Mouse (Mus musculus): ENCODE measurements around the gene Chaf1a. TPM values are rescaled to one million over a fixed set of nuclear protein-coding genes. Genes with fewer than 3 reads are reported as not detected.

Gene Chaf1a
- polyA plus RNA-seq, 1 experiment: 33.8 TPM

DNA sequence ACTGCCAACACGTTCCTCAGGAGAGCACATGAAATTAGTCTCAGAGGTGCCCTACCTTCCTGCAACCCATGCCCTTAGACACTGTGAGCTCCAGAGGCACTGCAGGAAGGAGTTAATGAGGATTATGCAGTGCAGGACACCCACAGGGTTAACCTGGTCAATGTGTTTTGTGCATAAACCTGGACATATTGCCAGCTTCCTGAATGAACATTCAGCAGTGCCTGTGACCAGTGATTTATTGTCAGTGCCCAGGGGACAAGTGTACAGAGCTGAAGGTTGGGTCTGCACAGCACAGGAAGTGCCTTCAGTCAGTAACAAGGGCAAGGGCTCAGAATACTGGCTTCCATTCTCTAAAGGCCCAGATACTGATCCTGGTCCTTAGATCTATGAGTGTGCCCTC, 13.4 kb upstream of the Chaf1a start:
- H3K36me3 ChIP-seq (replicated peaks; ENCODE audit: low read length): peaks cover 94% of the 10 kb centered on the region
- H3K4me1 ChIP-seq: peaks cover 100% of the 10 kb centered on the region
- no peak for TF ChIP-seq GATA1 (IDR thresholded peaks at IDR 0.05; ENCODE audit: borderline replicate concordance, low read length)
- TF ChIP-seq FLI1 (IDR thresholded peaks at IDR 0.05; ENCODE audit: low read length): no peak
- H3K4me3 ChIP-seq (replicated peaks): peak overlapping the region; percentile 42
- no peaks in the 10 kb centered on the region for H3K27me3 ChIP-seq (replicated peaks)
- H3K9me3 ChIP-seq: no peaks in the 10 kb centered on the region

DNA sequence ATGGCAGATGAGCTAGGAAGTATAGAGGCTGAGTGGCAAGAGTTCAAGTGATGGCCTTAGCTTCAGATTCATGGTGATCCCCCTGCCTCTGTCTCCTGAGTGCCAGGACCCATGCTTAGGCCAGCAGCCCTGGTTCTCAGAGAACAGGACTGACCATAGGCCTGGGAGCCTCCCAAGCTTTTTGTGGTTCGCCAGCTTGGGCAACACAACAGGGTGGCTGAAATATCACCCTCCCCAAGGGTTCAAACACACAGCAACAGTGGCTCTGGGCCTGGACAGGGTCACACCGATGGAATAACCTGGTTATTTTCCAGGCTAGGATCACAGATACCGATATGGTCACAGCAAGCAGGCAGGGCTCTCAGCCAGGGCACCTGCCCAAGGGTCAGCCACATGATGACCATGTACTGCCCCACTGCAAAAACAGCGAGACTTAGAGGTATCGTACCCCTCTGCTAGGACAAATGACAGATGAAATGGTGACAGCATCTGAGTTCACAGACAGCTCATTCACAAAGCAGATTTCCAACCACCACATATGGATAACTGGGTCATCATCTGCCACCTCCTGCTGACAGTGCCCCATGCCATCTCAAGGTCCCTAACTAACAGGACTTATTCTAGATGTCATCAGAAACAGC, 12.3 kb upstream of the Chaf1a start:
- no peaks in the 10 kb centered on the region for H3K9me3 ChIP-seq
- no peaks in the 10 kb centered on the region for H3K27me3 ChIP-seq (replicated peaks)
- H3K4me1 ChIP-seq: peaks cover 100% of the 10 kb centered on the region
- peaks cover 92% of the 10 kb centered on the region for H3K36me3 ChIP-seq (replicated peaks; ENCODE audit: low read length)
- peak overlapping the region; percentile 72 for H3K4me3 ChIP-seq (replicated peaks)
- TF ChIP-seq GATA1 (IDR thresholded peaks at IDR 0.05; ENCODE audit: borderline replicate concordance, low read length) (no peak), FLI1 (IDR thresholded peaks at IDR 0.05; ENCODE audit: low read length) (no peak)

DNA sequence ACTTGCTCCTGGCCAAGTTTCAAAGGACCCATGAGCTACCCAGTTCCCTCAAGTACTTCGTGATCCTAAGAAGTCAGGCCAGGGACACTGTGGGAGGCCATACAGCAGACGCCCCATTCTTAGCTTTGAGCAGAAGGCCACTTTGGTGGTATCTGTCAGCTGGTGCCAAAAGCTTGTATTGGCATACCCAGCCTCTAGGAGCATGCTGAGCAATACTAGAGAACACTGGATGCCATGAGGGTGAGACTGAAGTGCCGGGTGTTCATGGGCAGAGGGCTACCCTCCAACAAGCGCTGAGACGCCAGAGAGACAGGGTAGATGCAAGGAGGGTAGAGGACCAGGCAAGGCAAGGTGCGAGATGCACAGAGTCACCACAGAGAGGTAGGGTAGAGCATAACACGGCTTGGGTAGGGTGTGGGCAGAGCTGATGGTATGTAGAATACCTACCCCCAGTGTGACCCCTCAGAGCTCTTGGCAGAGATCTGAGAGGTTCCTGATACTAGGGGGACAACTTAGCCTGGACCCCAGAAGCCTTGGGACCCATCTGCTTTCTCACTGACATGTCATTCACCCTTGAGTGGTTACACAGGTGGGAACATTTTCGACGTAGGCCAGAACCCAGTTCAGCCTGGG, 9.9 kb upstream of the Chaf1a start:
- H3K27me3 ChIP-seq (replicated peaks): no peaks in the 10 kb centered on the region
- H3K4me1 ChIP-seq: peaks cover 100% of the 10 kb centered on the region
- TF ChIP-seq FLI1 (IDR thresholded peaks at IDR 0.05; ENCODE audit: low read length) (no peak), GATA1 (IDR thresholded peaks at IDR 0.05; ENCODE audit: borderline replicate concordance, low read length) (no peak)
- peaks cover 90% of the 10 kb centered on the region for H3K36me3 ChIP-seq (replicated peaks; ENCODE audit: low read length)
- H3K4me3 ChIP-seq (replicated peaks): peak overlapping the region; percentile 90
- no peaks in the 10 kb centered on the region for H3K9me3 ChIP-seq

DNA sequence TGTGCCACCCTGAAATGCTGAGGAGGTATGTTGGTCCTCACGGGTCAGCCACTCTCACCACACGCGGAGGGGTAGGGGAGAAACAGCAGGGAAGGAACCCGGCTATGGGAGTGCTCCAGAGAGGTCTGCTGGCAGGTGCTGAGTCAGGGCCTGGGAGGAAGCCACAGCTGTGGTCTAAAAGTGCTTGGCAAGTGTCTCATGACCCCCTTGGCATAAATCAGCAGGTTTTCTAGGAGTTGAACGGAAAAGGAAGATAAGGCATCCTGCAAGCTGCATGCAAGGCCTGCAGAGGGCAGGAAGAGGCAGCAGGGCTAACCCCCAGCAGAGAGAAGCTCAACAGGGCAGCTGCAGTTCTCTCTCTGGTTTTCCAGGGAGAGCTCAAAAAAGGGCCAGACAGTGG, 9.3 kb upstream of the Chaf1a start:
- H3K36me3 ChIP-seq (replicated peaks; ENCODE audit: low read length): peaks cover 85% of the 10 kb centered on the region
- H3K4me1 ChIP-seq: peaks cover 94% of the 10 kb centered on the region
- no peaks in the 10 kb centered on the region for H3K27me3 ChIP-seq (replicated peaks)
- no peaks in the 10 kb centered on the region for H3K9me3 ChIP-seq
- TF ChIP-seq GATA1 (IDR thresholded peaks at IDR 0.05; ENCODE audit: borderline replicate concordance, low read length): no peak; the same call in 2 of the 3 replicates
- TF ChIP-seq FLI1 (IDR thresholded peaks at IDR 0.05; ENCODE audit: low read length): no peak
- peak overlapping the region; percentile 90 for H3K4me3 ChIP-seq (replicated peaks)

DNA sequence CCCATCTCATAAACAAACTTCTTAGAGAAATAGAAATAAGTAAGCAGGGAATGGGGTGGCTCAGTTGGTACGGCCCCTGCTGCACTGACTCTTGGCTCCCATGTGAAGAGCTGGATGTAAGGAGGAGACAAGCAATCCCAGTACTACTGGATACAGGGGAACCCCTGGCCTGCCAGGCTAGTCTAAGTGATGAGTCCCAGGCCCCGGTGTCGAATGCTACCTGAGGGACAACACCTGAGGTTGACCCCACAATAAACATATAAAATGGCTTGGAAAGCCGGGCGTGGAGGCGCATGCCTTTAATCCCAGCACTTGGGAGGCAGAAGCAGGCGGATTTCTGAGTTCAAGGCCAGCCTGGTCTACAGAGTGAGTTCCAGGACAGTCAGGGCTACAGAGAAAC, 8.8 kb upstream of the Chaf1a start:
- H3K4me3 ChIP-seq (replicated peaks): peak overlapping the region; percentile 90
- TF ChIP-seq FLI1 (IDR thresholded peaks at IDR 0.05; ENCODE audit: low read length): no peak
- no peak for TF ChIP-seq GATA1 (IDR thresholded peaks at IDR 0.05; ENCODE audit: borderline replicate concordance, low read length)
- H3K4me1 ChIP-seq: peaks cover 89% of the 10 kb centered on the region
- H3K27me3 ChIP-seq (replicated peaks): no peaks in the 10 kb centered on the region
- H3K36me3 ChIP-seq (replicated peaks; ENCODE audit: low read length): peaks cover 80% of the 10 kb centered on the region
- H3K9me3 ChIP-seq: no peaks in the 10 kb centered on the region

GRCm38 (mm10) chr17:56032127-56032733, 8.0 kb upstream of the Chaf1a start:
- Histone ChIP-seq H3K4me3 (replicated peaks) (peak overlapping the region; percentile 86), H3K4me1 (peaks cover 87% of the 10 kb centered on the region), H3K9me3 (no peaks in the 10 kb centered on the region), H3K36me3 (replicated peaks; ENCODE audit: low read length) (peaks cover 72% of the 10 kb centered on the region), H3K27me3 (replicated peaks) (no peaks in the 10 kb centered on the region)
- TF ChIP-seq FLI1 (IDR thresholded peaks at IDR 0.05; ENCODE audit: low read length): no peak
- TF ChIP-seq GATA1 (IDR thresholded peaks at IDR 0.05; ENCODE audit: borderline replicate concordance, low read length): no peak

DNA sequence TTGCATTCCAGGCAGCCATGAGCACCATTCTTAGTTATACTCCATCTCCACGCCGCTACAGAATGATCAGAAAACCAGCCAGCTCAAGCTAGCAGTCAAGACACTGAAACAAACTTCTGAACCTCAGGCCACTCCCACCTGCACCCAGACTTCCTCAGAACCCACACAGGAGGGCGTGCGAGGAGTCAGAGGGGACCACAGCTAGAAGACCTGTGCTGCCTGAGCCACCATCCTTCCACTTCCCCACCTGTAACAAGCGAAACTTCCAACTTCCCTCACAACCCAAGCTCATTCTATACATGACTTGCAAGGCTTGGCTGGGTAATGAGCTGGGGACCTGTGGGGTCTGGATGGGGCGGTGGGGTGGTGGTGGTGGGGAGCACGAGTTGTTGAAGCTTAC, 7.4 kb upstream of the Chaf1a start:
- TF ChIP-seq FLI1 (IDR thresholded peaks at IDR 0.05; ENCODE audit: low read length): no peak
- TF ChIP-seq GATA1 (IDR thresholded peaks at IDR 0.05; ENCODE audit: borderline replicate concordance, low read length): no peak
- H3K27me3 ChIP-seq (replicated peaks): no peaks in the 10 kb centered on the region
- peak overlapping the region; percentile 86 for H3K4me3 ChIP-seq (replicated peaks)
- H3K9me3 ChIP-seq: no peaks in the 10 kb centered on the region
- peaks cover 85% of the 10 kb centered on the region for H3K4me1 ChIP-seq
- peaks cover 66% of the 10 kb centered on the region for H3K36me3 ChIP-seq (replicated peaks; ENCODE audit: low read length)

DNA sequence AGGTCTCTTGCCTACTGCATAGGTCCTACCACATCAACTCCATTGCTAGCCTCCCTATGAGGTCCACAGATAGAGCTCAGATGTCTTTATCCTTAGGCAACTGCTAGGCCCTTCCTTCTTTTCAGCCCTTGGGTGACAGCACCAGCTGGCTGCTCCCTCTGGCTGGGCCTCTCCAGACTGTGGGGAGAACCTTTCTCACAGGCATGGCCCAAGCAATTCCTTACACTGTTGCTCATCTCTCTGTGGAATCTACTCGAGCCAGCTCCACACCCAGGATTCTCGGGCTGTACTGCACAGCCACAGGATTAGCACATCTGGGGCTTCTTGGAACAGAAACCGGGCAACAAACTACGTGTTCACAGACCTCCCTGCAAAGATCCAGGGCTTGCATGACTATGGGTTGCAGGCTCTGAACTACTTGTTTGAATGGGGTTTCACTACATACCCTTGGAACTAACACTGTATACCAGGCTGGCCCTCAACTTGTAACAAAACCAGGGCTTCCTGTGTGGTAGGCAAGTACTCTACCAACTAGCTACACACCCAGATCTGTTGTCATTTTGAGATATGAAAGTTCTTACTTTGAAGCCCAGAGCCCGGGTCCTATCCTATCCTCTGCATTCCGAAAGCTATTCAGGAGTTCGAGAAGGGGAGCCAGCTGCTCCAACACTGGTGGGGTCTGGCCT, 6.1 kb upstream of the Chaf1a start:
- H3K4me1 ChIP-seq: peaks cover 80% of the 10 kb centered on the region
- peak overlapping the region; percentile 99 for H3K4me3 ChIP-seq (replicated peaks)
- no peak for TF ChIP-seq GATA1 (IDR thresholded peaks at IDR 0.05; ENCODE audit: borderline replicate concordance, low read length)
- no peak for TF ChIP-seq FLI1 (IDR thresholded peaks at IDR 0.05; ENCODE audit: low read length)

GRCm38 (mm10) chr17:56034726-56035100, 5.5 kb upstream of the Chaf1a start:
- Histone ChIP-seq H3K4me1 (peaks cover 75% of the 10 kb centered on the region), H3K4me3 (replicated peaks) (peak overlapping the region; percentile 99), H3K36me3 (replicated peaks; ENCODE audit: low read length) (peaks cover 47% of the 10 kb centered on the region), H3K27me3 (replicated peaks) (no peaks in the 10 kb centered on the region), H3K9me3 (no peaks in the 10 kb centered on the region)
- no peak for TF ChIP-seq FLI1 (IDR thresholded peaks at IDR 0.05; ENCODE audit: low read length)
- TF ChIP-seq GATA1 (IDR thresholded peaks at IDR 0.05; ENCODE audit: borderline replicate concordance, low read length): no peak

More for the DNA sequence above, 6.1 kb upstream of the Chaf1a start:
- H3K36me3 ChIP-seq (replicated peaks; ENCODE audit: low read length): peaks cover 53% of the 10 kb centered on the region
- no peaks in the 10 kb centered on the region for H3K9me3 ChIP-seq
- no peaks in the 10 kb centered on the region for H3K27me3 ChIP-seq (replicated peaks)
